Mouse (Mus musculus) kidney, postnatal 25 days (tissue): ENCODE results near the gene Nrde2.
A peak's percentile ranks its signal among the peaks of the same experiment; 100 is the strongest.

Experiments
- DNase-seq, 2 experiments: peaks; one replicate each; pipeline ENCODE4 v3.0.0; 2021; ENCODE audit warnings: mixed read lengths in 2 of 2

Nrde2 gene

DNA sequence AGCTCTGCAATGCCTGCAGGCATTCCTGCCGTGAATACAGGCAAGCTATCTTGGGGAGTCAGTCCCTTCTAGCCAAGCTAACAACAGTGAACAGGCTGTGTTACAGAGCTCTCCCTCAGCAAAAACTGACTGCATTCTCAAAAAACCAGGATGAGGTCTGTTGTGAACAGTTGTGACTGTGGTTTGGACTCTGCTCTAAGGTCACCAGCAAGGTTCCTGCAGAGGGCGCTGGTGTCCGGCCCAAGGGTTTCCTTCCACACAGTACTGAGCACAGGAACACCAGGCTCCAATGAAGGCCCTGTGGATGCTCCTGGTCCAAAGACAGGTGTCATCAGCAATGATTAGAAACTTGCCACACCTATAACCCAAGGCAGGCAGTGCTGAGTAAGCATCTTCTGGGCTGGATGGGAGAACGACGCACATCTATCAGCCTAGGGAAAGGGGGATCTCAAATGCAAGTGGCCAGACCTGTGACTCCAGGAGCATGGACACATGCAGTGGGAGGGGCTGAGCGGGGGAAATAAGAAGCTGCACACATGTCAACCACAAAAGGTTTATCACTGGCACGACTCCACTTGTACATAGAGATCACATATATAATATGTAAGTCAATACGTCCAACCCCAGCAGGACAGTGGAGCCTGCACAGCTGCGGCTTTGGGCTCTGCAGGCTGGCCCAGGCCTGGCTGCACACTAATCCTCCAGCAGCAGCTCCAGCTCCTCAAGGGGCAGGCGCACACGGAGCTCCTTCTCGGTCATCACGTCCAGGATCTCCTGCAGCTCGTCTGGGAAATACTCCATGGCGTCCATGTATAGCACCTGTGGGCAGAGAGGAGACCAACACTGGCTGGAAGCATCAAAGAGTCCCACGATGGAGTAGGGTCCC, 34.3 kb downstream of the Nrde2 start:
- DNase-seq = peak in 1 of 2 experiments; percentile 31

- peak in 1 of 2 experiments; percentile 69 for DNase-seq
Measured at GRCm38 (mm10) chr12:100123476-100123875, 36.0 kb downstream of the Nrde2 start.

DNA sequence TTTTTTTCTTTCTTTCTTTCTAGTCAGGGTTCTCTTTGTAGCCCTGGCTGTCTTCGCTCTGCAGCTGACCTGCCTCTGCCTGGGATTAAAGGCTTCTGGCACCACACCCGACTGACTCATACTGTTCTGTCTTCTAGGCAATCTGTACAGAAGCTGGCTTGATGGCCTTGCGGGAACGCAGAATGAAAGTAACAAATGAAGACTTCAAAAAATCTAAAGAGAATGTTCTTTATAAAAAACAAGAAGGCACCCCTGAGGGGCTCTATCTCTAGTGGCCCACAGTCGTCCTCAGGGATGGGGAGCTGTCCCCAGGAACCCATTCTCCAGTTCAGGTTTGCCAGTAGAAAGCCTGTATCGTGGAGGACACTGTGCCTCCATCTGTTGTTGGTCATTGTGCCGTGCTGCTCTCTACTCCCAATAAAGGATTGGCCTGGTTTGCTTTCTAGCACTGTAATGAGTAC, 36.5 kb downstream of the Nrde2 start:
- no peak for DNase-seq

DNA sequence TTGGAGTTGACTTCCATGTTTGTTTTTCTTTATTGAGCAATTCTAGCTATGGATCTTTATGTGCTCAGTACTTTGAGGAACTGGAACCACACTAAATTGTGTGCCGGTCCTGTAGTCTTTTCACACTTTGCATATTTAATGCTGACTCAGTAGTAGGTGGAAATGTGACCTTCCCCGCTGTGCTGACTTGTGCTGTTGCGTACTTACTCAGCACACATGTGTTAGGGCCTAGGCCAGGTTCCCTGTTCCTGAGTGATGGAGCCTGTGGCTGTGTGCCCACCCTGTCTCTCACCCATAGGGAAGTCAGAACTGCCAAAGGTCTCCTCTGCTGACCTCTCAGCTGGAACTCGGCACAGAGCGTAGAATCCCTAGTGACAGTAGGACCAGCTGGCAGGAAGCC, 43.5 kb downstream of the Nrde2 start:
- peak in 1 of 2 experiments; percentile 61 for DNase-seq

- DNase-seq = peak; percentile 85 to 91
Measured at GRCm38 (mm10) chr12:100109986-100110696, 49.3 kb downstream of the Nrde2 start, which contains the start of gene Psmc1. Psmc1 (plus strand) TSS chr12:100110154.

DNA sequence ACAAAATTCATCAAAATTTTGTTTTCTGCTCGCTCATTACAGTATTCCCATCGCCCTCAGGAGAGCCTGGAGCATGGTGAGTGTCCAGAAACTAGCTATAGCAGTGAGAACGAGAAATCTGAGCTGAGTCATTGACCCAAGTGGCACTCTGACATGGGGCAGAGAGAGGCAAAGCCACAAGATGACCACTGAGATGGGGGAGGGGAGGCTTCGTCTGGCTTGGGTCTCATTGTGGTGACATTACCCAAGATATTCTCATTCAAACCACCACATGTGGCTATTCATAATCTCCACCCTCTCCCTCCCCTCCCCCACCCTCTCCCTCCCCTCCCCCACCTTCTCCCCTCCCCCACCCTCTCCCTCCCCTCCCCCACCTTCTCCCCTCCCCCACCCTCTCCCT, 52.0 kb downstream of the Nrde2 start:
- DNase-seq = peak in 1 of 2 experiments; percentile 28

DNA sequence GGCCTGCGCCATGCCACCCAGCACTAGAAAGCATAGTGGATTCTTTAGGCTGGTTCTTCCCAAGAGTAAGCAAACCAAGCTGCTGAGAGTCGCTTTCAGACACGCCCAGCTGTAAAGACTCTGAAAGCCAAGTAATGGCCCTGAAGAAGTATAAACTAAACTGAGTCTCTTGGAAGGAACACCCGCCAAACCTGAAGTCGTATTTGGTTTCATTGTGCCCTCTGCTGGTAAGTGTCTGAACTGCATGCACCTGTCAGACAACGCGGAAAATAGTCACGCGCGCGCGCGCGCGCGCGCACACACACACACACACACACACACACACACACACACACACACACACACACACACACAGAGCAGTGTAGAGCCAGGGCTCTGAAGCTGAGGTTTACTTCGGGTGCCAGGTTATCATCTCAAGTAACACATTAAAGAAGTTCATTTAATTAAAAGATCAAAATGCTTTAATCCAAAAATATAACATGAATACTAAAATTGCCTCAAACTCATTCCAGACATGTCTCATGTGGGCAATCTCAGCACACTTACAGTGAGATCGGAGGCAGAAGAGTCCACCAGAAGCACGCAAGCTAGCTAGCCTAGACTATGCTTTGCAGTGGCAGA, 53.1 kb downstream of the Nrde2 start:
- DNase-seq = peak; percentile 72 to 86

DNA sequence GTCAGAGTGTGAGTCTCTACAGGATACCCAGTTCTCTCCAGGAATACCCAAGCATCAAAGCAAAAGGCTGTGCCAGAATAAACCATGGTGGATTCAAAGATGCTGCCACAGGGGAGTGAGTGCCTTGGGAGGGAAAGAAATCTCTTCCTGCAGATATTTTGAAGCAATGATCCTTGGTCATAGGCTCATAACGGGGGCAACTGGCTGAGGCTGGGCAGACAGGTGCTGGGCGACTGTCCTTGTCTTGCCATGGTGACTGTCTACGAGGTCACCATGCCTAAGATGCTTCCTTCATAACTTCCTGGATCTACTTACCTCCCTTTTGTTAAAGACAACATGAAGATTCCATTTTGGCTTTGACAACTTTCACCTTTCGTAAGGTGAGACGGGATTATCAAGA, 54.9 kb downstream of the Nrde2 start:
- no peak for DNase-seq

DNA sequence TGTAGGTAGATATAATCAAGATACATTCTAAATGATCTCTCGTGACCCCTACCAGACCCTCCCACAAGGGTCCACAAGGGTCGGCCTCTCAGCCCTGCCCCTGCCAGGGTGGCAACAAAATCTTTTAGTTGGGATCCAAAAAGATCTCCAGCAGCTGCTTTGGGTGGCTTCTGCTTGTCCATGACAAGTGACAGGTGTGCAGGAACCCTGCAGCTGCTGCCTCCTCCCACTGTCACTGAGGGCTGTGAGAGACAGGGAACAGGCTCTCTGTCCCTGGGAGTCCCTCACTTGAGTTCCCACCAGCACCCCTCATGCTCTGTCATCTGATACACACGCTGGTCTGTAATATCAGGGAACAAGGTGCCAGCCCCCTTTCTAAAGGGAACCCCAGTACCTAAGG, 57.8 kb downstream of the Nrde2 start:
- DNase-seq = no peak

GRCm38 (mm10) chr12:100100707-100101030, 58.8 kb downstream of the Nrde2 start:
- DNase-seq = no peak

GRCm38 (mm10) chr12:100099971-100100706, 59.3 kb downstream of the Nrde2 start:
- no peak for DNase-seq

- DNase-seq = no peak
Measured at GRCm38 (mm10) chr12:100093046-100093445, 66.4 kb downstream of the Nrde2 start.

DNA sequence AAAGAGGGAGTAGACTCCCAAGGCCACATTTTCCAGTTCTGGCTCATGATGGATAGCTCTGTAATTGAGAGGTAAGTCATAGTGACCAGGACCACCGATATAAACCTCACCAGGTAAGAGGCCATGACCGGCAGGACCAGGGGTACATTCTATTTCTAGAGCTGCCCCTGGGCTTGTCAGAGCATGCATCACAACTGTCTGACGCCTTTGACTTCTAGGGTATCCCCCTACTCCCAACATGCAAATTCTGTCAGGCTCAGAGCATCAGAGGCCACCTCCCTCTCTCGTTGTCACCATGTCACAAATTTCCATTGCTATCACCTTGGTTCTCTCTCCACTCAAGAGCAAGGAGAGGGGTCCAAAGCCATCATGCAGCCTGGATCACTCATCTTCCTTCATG, 68.7 kb downstream of the Nrde2 start:
- no peak for DNase-seq

- no peak for DNase-seq
Measured at GRCm38 (mm10) chr12:100089265-100089664, 70.2 kb downstream of the Nrde2 start.

- no peak for DNase-seq
Measured at GRCm38 (mm10) chr12:100088026-100088425, 71.4 kb downstream of the Nrde2 start.

DNA sequence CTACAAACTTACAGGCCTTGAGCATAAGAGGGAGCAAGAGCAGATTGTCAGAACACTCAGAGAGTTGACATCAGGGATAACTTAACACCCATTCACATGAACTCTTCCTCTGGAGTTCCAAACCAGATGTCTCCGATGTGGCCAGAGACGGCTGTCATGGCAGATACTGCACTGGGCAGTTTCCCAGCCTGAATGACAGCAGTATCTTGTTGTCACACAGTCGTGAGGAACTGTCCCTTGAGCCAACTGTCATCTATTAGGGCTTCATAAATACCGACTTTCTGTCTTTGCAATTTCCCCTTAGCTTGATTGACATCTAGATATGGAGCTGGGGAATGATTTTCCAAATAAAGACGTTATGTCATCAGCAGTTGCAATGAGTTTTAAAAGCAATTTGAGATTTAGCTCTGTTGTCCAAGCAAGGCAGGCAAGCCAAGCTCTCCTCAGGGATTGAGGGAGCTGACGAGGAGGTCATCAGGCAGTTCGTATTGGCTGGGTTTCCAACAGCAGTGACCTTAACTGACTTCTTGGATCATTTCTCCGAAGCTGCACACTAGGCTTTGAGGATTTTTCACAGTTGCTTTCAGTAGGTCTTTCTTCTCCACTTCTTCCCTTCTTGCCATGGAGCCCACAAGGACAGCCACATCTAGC, 79.7 kb downstream of the Nrde2 start:
- DNase-seq = no peak

GRCm38 (mm10) chr12:100075715-100076114, 83.7 kb downstream of the Nrde2 start:
- DNase-seq = no peak
